Mouse (Mus musculus) heart, embryonic 14.5 days (tissue): ENCODE measurements around the gene Cfap73. TPM values are rescaled to one million over a fixed set of nuclear protein-coding genes. Genes with fewer than 3 reads are reported as not detected.

Source experiments
- ATAC-seq: fragments of 200-750 bp; cut with Nextera tagmentation; 2 replicates; pipeline ENCODE4 v1.8.0; 2017; ENCODE audit warnings: low read depth, moderate TSS enrichment; ENCODE audit not compliant: insufficient number of reproducible peaks, insufficient read depth, low FRiP score
- H3K27ac ChIP-seq, 2 experiments: fragments of 200-500 bp in 1 of 2; fragments of 300-500 bp in 1 of 2; sonication (generic) in 1 of 2; replicated peaks in 1 of 2; 2 replicates each; pipeline ENCODE4 v1.5.1; 2012 to 2014; ENCODE audit warnings: low read depth in 2 of 2, low read length in 2 of 2, control low read depth in 1 of 2, mild to moderate bottlenecking in 1 of 2, mixed read lengths in 1 of 2; ENCODE audit not compliant: control insufficient read depth in 1 of 2, insufficient read depth in 1 of 2
- H3K27me3 ChIP-seq: fragments of 300-500 bp; sonication (generic); 2 replicates; pipeline ENCODE4 v1.6.1; 2014; ENCODE audit warnings: mild to moderate bottlenecking, low read length, control low read depth; ENCODE audit not compliant: control insufficient read depth, insufficient read depth
- H3K36me3 ChIP-seq: fragments of 300-500 bp; sonication (generic); 2 replicates; pipeline ENCODE4 v1.6.1; 2014; ENCODE audit warnings: mild to moderate bottlenecking, control low read depth, low read length, mixed read lengths; ENCODE audit not compliant: control insufficient read depth, insufficient read depth
- H3K4me1 ChIP-seq, 2 experiments: fragments of 200-500 bp in 1 of 2; fragments of 300-500 bp in 1 of 2; sonication (generic) in 1 of 2; 2 replicates each; pipeline ENCODE4 v1.6.1; 2012 to 2014; ENCODE audit warnings: low read length in 2 of 2, control low read depth in 1 of 2, mixed read lengths in 1 of 2; ENCODE audit not compliant: control insufficient read depth in 2 of 2, insufficient read depth in 2 of 2
- H3K4me2 ChIP-seq: fragments of 300-500 bp; sonication (generic); 2 replicates; pipeline ENCODE4 v1.6.1; 2014; ENCODE audit warnings: mild to moderate bottlenecking, low read length
- H3K4me3 ChIP-seq, 2 experiments: fragments of 200-500 bp in 1 of 2; fragments of 300-500 bp in 1 of 2; sonication (generic) in 1 of 2; 2 replicates each; pipeline ENCODE4 v1.5.1; 2012 to 2014; ENCODE audit warnings: low read length in 2 of 2, mild to moderate bottlenecking in 2 of 2, control low read depth in 1 of 2, low read depth in 1 of 2, moderate library complexity in 1 of 2; ENCODE audit not compliant: control insufficient read depth in 1 of 2, insufficient read depth in 1 of 2
- H3K9ac ChIP-seq: fragments of 300-500 bp; sonication (generic); 2 replicates; pipeline ENCODE4 v1.6.1; 2014; ENCODE audit warnings: mild to moderate bottlenecking, low read length
- H3K9me3 ChIP-seq: fragments of 300-500 bp; sonication (generic); 2 replicates; pipeline ENCODE4 v1.6.1; 2016; ENCODE audit warnings: low read length, control low read depth; ENCODE audit not compliant: control insufficient read depth
- WGBS: fragments of 180-500 bp; shearing (Covaris S2); extraction: QIAGEN DNeasy Blood & Tissue Kit; methylation state at CpG from one replicate; pipeline ENCODE4 v1.1.7; 2014; 5-methylcytosine and 5-hydroxymethylcytosine counted together
- polyA plus RNA-seq: library from polyadenylated mRNA; unstranded; fragments of >200 nt; fragmentation: Nextera tagmentation; extraction: Ambion mirVana; gene quantifications from 2 replicates; pipeline ENCODE4 v1.2.1, GENCODE M21; 2014

Gene Cfap73
- polyA plus RNA-seq, 1 experiment from 2014 or later = not detected

DNA sequence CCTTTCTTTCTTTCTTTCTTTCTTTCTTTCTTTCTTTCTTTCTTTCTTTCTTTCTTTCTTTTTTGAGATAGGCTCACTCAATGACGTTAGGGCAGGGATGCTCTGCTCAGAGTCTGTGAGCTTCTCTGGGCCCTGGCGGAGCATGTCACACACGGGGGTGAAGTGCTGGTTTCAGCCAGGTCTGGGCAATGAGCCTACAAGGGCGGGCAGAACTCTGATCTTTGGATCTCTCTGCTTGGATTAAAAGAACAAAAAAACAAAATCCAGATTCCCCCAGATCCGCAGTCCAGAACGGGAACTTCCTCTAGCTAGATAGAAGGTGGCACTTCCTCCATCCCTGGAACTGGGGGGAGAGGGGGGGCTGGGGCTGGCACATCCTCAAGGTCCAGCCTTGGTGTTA, 11.8 kb upstream of the Cfap73 start:
- Histone ChIP-seq H3K36me3 (no peaks in the 10 kb centered on the region), H3K9ac (no peak overlapping the region), H3K9me3 (no peaks in the 10 kb centered on the region), H3K4me3 (no peak overlapping the region), H3K27me3 (peaks cover 31% of the 10 kb centered on the region), H3K4me2 (no peak overlapping the region), H3K27ac (no peak overlapping the region), H3K4me1 (peaks cover 14 to 20% of the 10 kb centered on the region in 2 experiments)
- no peak for ATAC-seq
- 54% methylated on average over 6 of the region's 6 CpGs for WGBS

DNA sequence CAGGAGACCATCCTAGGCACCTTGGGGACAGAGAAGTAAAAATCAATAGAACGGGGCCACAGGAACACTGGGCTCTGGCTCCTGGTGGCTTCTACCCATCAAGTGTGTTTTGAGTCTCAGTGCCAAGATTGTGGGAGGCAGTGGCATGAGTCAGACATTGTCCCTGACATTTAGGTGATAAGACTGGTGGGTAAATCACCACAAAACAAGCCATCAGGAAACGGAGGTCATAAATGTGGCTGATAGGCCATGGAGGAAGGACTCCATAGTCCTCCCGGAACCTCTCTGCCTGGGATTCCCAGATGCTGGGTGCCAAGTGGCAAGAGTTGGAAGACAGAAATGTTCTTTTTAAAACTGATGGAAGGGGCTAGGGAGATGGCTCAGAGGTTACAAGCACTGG, 10.2 kb upstream of the Cfap73 start:
- ATAC-seq = no peak
- H3K36me3 ChIP-seq = no peaks in the 10 kb centered on the region

DNA sequence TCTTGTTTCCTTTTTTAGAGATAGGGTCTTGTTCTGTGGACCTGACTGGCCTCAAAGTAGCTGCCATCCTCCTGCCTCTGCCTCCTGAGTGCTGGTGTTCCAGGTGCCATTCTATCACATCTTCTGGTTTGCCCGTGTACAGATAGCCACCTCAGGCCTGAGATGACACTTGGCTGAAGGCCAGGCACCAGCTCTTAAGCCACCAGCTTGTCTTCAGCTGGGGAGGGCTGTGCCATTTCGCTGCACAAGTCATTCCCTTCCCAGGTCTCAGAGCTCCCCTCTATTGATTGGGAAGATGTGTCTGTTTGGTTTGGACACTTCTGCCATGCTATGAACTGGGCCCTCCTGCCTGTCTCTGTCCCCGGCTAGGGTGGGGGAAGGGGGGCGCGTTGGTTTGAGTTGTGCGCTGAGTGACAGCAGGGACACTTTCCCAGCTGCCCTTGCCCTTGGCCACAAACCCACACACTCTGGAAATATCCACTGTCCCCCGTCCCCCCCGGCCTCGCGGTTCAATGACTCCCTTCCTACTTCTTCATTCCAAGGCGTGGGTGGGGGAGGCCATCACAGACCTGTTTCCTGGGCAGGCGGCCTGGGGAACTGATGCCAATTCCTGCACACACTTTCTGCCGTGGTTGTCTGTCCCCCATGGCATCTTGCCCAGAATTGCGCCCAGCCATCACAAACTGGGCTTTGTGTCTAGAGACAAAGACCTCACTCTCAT, 9.5 kb upstream of the Cfap73 start:
- ATAC-seq = peak; percentile 10; the same call in 1 of the 2 replicates
- Histone ChIP-seq H3K36me3 (no peaks in the 10 kb centered on the region), H3K4me1 (peaks cover 9 to 10% of the 10 kb centered on the region in 2 experiments), H3K9ac (no peak overlapping the region), H3K4me2 (no peak overlapping the region), H3K9me3 (no peaks in the 10 kb centered on the region), H3K27me3 (peaks cover 8% of the 10 kb centered on the region), H3K27ac (no peak overlapping the region), H3K4me3 (no peak overlapping the region)
- 54% methylated on average over 14 of the region's 14 CpGs for WGBS

More for the DNA sequence above, 10.2 kb upstream of the Cfap73 start:
- Histone ChIP-seq H3K9me3 (no peaks in the 10 kb centered on the region), H3K4me2 (no peak overlapping the region), H3K9ac (no peak overlapping the region), H3K27me3 (peaks cover 15% of the 10 kb centered on the region), H3K4me3 (no peak overlapping the region), H3K4me1 (peaks cover 13 to 17% of the 10 kb centered on the region in 2 experiments), H3K27ac (no peak overlapping the region)
- WGBS = 56% methylated on average over 3 of the region's 3 CpGs

DNA sequence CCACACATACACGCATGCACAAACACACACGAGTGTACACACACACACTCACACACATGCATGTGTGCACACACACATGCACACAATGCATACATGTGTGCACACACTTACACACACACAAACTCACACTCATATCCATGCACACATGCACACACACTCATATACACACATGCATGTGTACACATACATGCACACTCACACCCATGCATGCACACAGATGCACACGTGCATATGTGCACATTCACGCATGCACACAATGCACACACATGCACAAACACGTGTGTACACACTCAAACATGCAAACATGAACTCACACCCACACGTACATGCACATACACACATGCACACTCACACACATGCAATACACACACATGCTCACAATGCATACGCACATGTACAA, 6.1 kb upstream of the Cfap73 start:
- no peak for ATAC-seq
- Histone ChIP-seq H3K9ac (no peak overlapping the region), H3K27me3 (no peaks in the 10 kb centered on the region), H3K4me3 (no peak overlapping the region), H3K4me1 (peaks cover 6 to 9% of the 10 kb centered on the region in 2 experiments), H3K36me3 (no peaks in the 10 kb centered on the region), H3K9me3 (peaks cover 4% of the 10 kb centered on the region; the same call in 1 of the 2 replicates), H3K4me2 (no peak overlapping the region), H3K27ac (no peak overlapping the region)
- WGBS = 87% methylated on average over 7 of the region's 7 CpGs

DNA sequence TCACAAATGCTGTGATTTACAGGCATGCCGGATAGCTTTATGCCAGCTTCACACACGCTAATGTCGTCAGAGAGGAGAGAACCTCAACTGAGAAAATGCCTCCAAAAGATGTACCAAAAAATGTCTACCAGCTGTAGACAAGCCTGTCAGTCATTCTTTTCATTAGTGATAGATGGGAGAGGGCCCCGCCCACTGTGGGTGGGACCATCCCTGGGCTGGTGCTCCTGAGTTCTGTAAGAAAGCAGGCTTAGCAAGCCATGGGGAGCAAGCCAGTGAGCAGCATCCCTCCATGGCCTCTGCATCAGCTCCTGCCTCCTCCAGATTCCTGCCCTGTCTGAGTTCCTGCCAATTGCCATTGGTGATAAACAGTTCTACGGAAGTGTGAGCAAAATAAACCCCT, 1.6 kb upstream of the Cfap73 start:
- H3K4me2 ChIP-seq = no peak overlapping the region
- no peak overlapping the region for H3K4me3 ChIP-seq
- no peaks in the 10 kb centered on the region for H3K27me3 ChIP-seq
- H3K27ac ChIP-seq = no peak overlapping the region
- peaks cover 0 to 5% of the 10 kb centered on the region in 2 experiments; a peak in 2 of 4 replicates for H3K4me1 ChIP-seq
- no peaks in the 10 kb centered on the region for H3K36me3 ChIP-seq
- H3K9ac ChIP-seq = no peak overlapping the region
- WGBS = 80% methylated on average over 5 of the region's 5 CpGs
- ATAC-seq = no peak
- peaks cover 6% of the 10 kb centered on the region; the same call in 1 of the 2 replicates for H3K9me3 ChIP-seq

DNA sequence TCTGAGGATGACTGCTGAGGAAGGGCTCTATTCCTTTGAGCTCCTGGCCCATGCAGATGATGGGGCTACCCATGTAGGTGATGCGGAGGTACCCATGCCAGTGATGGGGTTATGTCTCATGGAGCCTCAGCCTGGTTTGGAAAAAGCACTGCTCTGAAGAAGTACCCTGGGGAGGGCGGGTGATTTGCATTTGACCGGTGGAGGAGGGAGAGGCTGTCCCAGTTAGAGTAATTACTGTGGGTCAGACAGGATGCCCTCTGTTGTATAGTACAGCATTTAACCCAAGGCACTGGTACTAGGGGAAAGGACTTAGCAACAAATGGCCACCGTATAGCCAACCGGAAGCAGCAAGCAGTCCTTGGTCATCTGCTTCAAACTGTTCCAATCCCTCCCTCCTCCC, 825 bp upstream of the Cfap73 start:
- no peak overlapping the region for H3K27ac ChIP-seq
- H3K4me3 ChIP-seq = no peak overlapping the region
- WGBS = 55% methylated on average over 5 of the region's 5 CpGs
- H3K9me3 ChIP-seq = peaks cover 6% of the 10 kb centered on the region; the same call in 1 of the 2 replicates
- no peak overlapping the region for H3K9ac ChIP-seq
- ATAC-seq = no peak
- no peaks in the 10 kb centered on the region for H3K36me3 ChIP-seq
- H3K4me1 ChIP-seq = peaks cover 0 to 5% of the 10 kb centered on the region in 2 experiments; a peak in 2 of 4 replicates
- peaks cover 7% of the 10 kb centered on the region for H3K27me3 ChIP-seq
- H3K4me2 ChIP-seq = no peak overlapping the region

DNA sequence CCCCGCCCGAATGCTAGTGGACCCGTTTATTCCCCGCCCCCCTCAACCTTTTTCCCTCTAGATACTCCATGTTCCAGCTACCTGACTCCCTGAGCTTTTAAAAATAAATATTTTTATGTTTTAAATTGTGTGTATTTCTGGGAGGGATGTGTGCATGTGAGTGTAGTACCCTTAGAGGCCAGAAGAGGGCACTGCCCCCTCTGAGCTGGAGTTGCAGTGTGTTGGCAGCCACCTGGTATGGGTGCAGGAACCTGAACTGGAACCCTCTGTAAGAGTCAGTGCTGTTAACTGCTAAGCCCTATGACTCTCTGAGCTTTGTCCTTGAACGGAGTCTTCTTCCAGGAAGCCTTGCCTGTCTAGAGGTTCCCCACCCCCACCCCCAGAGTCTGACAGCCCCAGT, 2.1 kb downstream of the Cfap73 start:
- no peak overlapping the region for H3K27ac ChIP-seq
- H3K9ac ChIP-seq = no peak overlapping the region
- H3K27me3 ChIP-seq = peaks cover 8% of the 10 kb centered on the region
- no peak overlapping the region for H3K4me2 ChIP-seq
- H3K4me1 ChIP-seq = peaks cover 6 to 10% of the 10 kb centered on the region in 2 experiments; a peak in 3 of 4 replicates
- ATAC-seq = no peak
- peaks cover 17% of the 10 kb centered on the region for H3K36me3 ChIP-seq
- no peak overlapping the region for H3K4me3 ChIP-seq
- WGBS = 86% methylated on average over 5 of the region's 5 CpGs
- H3K9me3 ChIP-seq = peaks cover 6% of the 10 kb centered on the region; the same call in 1 of the 2 replicates
